Mouse (Mus musculus) liver, embryonic 14.5 days (tissue): Measurements from ENCODE around the gene P3h1.
A peak's percentile ranks its signal among the peaks of the same experiment; 100 is the strongest.

ENCODE experiments used
- CTCF ChIP-seq: IDR thresholded peaks from 2 replicates; pipeline ENCODE4 v1.5.1; 2016; ENCODE audit warnings: antibody characterized with exemption, low read depth, control low read depth
- EP300 ChIP-seq: IDR thresholded peaks from 2 replicates; pipeline ENCODE4 v1.6.1; 2016; ENCODE audit warnings: antibody characterized with exemption, low read depth

DNA sequence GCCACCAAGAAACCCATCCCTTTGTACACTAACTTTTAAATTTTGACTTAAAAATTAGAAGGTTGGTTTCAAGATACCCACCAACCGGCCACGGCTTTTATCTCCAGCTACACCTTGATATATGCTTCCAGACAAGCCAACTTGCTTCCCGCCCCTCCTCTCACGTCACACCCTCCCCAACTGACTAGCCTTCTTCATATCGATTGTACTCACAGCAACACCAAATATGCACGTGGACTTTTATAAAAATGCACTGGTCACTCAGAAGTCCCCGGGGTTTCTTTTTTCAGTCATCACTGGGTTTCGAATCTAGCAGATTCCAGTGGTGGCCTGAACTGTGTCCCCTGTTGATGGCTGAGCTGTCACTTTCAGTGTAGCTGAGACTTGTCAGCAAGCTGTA, 42.1 kb upstream of the P3h1 start:
- TF ChIP-seq EP300 (peak; percentile 84), CTCF (no peak)
